Mouse (Mus musculus) frontal cortex, adult (tissue): Measurements from ENCODE around the gene Gm42906.
A peak's percentile ranks its signal among the peaks of the same experiment; 100 is the strongest.

Source experiments
- ATAC-seq: cut with Nextera tagmentation; 2 replicates; pipeline ENCODE4 v1.9.2; 2017; ENCODE audit warnings: mild to moderate bottlenecking, moderate library complexity, mixed read lengths; ENCODE audit not compliant: low TSS enrichment

Gm42906 gene

GRCm38 (mm10) chr5:151069569-151069968 is 358.4 kb downstream of the Gm42906 start:
- ATAC-seq, result peak; percentile 54

GRCm38 (mm10) chr5:151066016-151066415 is 361.9 kb downstream of the Gm42906 start:
- ATAC-seq, result peak; percentile 70

- no peak for ATAC-seq
Observed at GRCm38 (mm10) chr5:151065228-151065627, 362.7 kb downstream of the Gm42906 start.

GRCm38 (mm10) chr5:151061942-151062341 is 366.0 kb downstream of the Gm42906 start:
- no peak for ATAC-seq

GRCm38 (mm10) chr5:151060476-151060875 is 367.5 kb downstream of the Gm42906 start:
- ATAC-seq, result 0 out of 2 replicates have a peak, but pooled peaks have one; percentile 4

- ATAC-seq, result peak; percentile 57
Observed at GRCm38 (mm10) chr5:151059772-151060171, 368.2 kb downstream of the Gm42906 start.

- no peak; the same call in 1 of the 2 replicates for ATAC-seq
Observed at GRCm38 (mm10) chr5:151059352-151059751, 368.6 kb downstream of the Gm42906 start.

GRCm38 (mm10) chr5:151057716-151058115 is 370.2 kb downstream of the Gm42906 start:
- no peak for ATAC-seq

- no peak for ATAC-seq
Observed at GRCm38 (mm10) chr5:151056920-151057294, 371.1 kb downstream of the Gm42906 start.

- ATAC-seq, result peak; percentile 73
Observed at GRCm38 (mm10) chr5:151056255-151056919, 371.6 kb downstream of the Gm42906 start.

- no peak for ATAC-seq
Observed at GRCm38 (mm10) chr5:151055426-151056090, 372.4 kb downstream of the Gm42906 start.

- ATAC-seq, result no peak
Observed at GRCm38 (mm10) chr5:151054743-151055114, 373.2 kb downstream of the Gm42906 start.

GRCm38 (mm10) chr5:151054100-151054742 is 373.7 kb downstream of the Gm42906 start:
- ATAC-seq, result peak; percentile 46

GRCm38 (mm10) chr5:151053190-151053589 is 374.8 kb downstream of the Gm42906 start:
- no peak for ATAC-seq

GRCm38 (mm10) chr5:151052331-151052730 is 375.6 kb downstream of the Gm42906 start:
- ATAC-seq, result no peak

GRCm38 (mm10) chr5:151047488-151047887 is 380.5 kb downstream of the Gm42906 start:
- no peak for ATAC-seq

GRCm38 (mm10) chr5:151046917-151047316 is 381.0 kb downstream of the Gm42906 start:
- ATAC-seq, result no peak

GRCm38 (mm10) chr5:151046131-151046530 is 381.8 kb downstream of the Gm42906 start:
- ATAC-seq, result peak; percentile 88

GRCm38 (mm10) chr5:151042911-151043310 is 385.1 kb downstream of the Gm42906 start:
- ATAC-seq, result no peak

- no peak for ATAC-seq
Observed at GRCm38 (mm10) chr5:151037871-151038270, 390.1 kb downstream of the Gm42906 start.

- ATAC-seq, result no peak
Observed at GRCm38 (mm10) chr5:151034715-151035512, 393.0 kb downstream of the Gm42906 start.

GRCm38 (mm10) chr5:151028906-151029305 is 399.1 kb downstream of the Gm42906 start:
- no peak for ATAC-seq
